Mouse (Mus musculus): ENCODE measurements at regions not wholly inside any gene's neighbourhood (a gene's known extent, or its start where the extent isn't known, plus 50 kb on each side); places are given as distances from the start of the nearest gene placed in this dataset.
"Not testable (repeated sequence)": the region's sequence is repeated elsewhere in the genome, so short reads cannot be mapped to it uniquely, and the experiment has no call there.

- H3ac ChIP-seq (ENCODE audit: control insufficient read depth, insufficient read length) = no peak overlapping the region
- TF ChIP-seq REST (IDR thresholded peaks at IDR 0.05; ENCODE audit: insufficient read depth, insufficient read length) (no peak), SRF (IDR thresholded peaks at IDR 0.05; ENCODE audit: control insufficient read depth, insufficient read length, low read depth) (no peak), POLR2AphosphoS2 (IDR thresholded peaks at IDR 0.05; ENCODE audit: insufficient read length, low read depth) (no peak), TCF3 (IDR thresholded peaks at IDR 0.05; ENCODE audit: insufficient read length, low read depth) (no peak), USF1 (IDR thresholded peaks at IDR 0.05; ENCODE audit: low read depth) (no peak), E2F4 (IDR thresholded peaks at IDR 0.05; ENCODE audit: insufficient read depth) (no peak), MYOD1 (IDR thresholded peaks at IDR 0.05; ENCODE audit: control insufficient read depth in 1 of 3, insufficient read length in 2 of 3, low read depth in 2 of 3) (no peak)
- H3K4me2 ChIP-seq (ENCODE audit: low read depth) = no peak overlapping the region
- H3K79me2 ChIP-seq (ENCODE audit: control insufficient read depth, insufficient read depth) = no peaks in the 10 kb centered on the region
- H3K36me3 ChIP-seq (ENCODE audit: control insufficient read depth, insufficient read depth) = no peaks in the 10 kb centered on the region
- H3K27me3 ChIP-seq (ENCODE audit: control insufficient read depth, insufficient read depth, insufficient read length) = no peaks in the 10 kb centered on the region
- H3K4me3 ChIP-seq = no peak overlapping the region
These were observed 147.9 kb upstream of the Stt3b start for GRCm38 (mm10) chr9:115457889-115458710.

- H3K36me3 ChIP-seq (ENCODE audit: control insufficient read depth, insufficient read depth); H3K4me3 ChIP-seq; H3ac ChIP-seq (ENCODE audit: control insufficient read depth, insufficient read length); H3K4me2 ChIP-seq (ENCODE audit: low read depth); H3K79me2 ChIP-seq (ENCODE audit: control insufficient read depth, insufficient read depth); H3K27me3 ChIP-seq (ENCODE audit: control insufficient read depth, insufficient read depth, insufficient read length): not testable (repeated sequence)
These were observed 148.9 kb upstream of the Stt3b start for GRCm38 (mm10) chr9:115459075-115459474.

- H3K4me2 ChIP-seq (ENCODE audit: low read depth) = no peak overlapping the region
- H3K27me3 ChIP-seq (ENCODE audit: control insufficient read depth, insufficient read depth, insufficient read length) = no peaks in the 10 kb centered on the region
- H3K79me2 ChIP-seq (ENCODE audit: control insufficient read depth, insufficient read depth) = no peaks in the 10 kb centered on the region
- no peaks in the 10 kb centered on the region for H3K36me3 ChIP-seq (ENCODE audit: control insufficient read depth, insufficient read depth)
- no peak overlapping the region for H3K4me3 ChIP-seq
- TF ChIP-seq TCF12 (IDR thresholded peaks at IDR 0.05; ENCODE audit: insufficient read depth, poor library complexity, severe bottlenecking) (no peak), USF1 (IDR thresholded peaks at IDR 0.05; ENCODE audit: low read depth) (no peak), TCF3 (IDR thresholded peaks at IDR 0.05; ENCODE audit: insufficient read length, low read depth) (no peak), MYOD1 (IDR thresholded peaks at IDR 0.05; ENCODE audit: control insufficient read depth in 1 of 3, insufficient read length in 2 of 3, low read depth in 2 of 3) (no peak), POLR2AphosphoS2 (IDR thresholded peaks at IDR 0.05; ENCODE audit: insufficient read length, low read depth) (no peak), MYOG (IDR thresholded peaks at IDR 0.05; ENCODE audit: control insufficient read depth in 1 of 3, insufficient read depth in 1 of 3, insufficient read length in 2 of 3, low read depth in 2 of 3) (no peak), POLR2A (IDR thresholded peaks at IDR 0.05; ENCODE audit: insufficient read length, low read depth) (no peak)
- H3ac ChIP-seq (ENCODE audit: control insufficient read depth, insufficient read length) = no peak overlapping the region
These were observed 155.1 kb upstream of the Stt3b start for GRCm38 (mm10) chr9:115465326-115465725.

GRCm38 (mm10) chr9:115468641-115469040 lies 158.4 kb upstream of the Stt3b start:
- no peak overlapping the region for H3K4me2 ChIP-seq (ENCODE audit: low read depth)
- no peaks in the 10 kb centered on the region for H3K79me2 ChIP-seq (ENCODE audit: control insufficient read depth, insufficient read depth)
- no peak overlapping the region for H3ac ChIP-seq (ENCODE audit: control insufficient read depth, insufficient read length)
- TF ChIP-seq MYOG (IDR thresholded peaks at IDR 0.05; ENCODE audit: control insufficient read depth in 1 of 3, insufficient read depth in 1 of 3, insufficient read length in 2 of 3, low read depth in 2 of 3) (no peak), POLR2AphosphoS2 (IDR thresholded peaks at IDR 0.05; ENCODE audit: insufficient read length, low read depth) (no peak), USF1 (IDR thresholded peaks at IDR 0.05; ENCODE audit: low read depth) (no peak), E2F4 (IDR thresholded peaks at IDR 0.05; ENCODE audit: insufficient read depth) (no peak), POLR2A (IDR thresholded peaks at IDR 0.05; ENCODE audit: insufficient read length, low read depth) (no peak), REST (IDR thresholded peaks at IDR 0.05; ENCODE audit: insufficient read depth, insufficient read length) (no peak), MYOD1 (IDR thresholded peaks at IDR 0.05; ENCODE audit: control insufficient read depth in 1 of 3, insufficient read length in 2 of 3, low read depth in 2 of 3) (no peak), MAX (IDR thresholded peaks at IDR 0.05; ENCODE audit: low read depth) (no peak), TCF3 (IDR thresholded peaks at IDR 0.05; ENCODE audit: insufficient read length, low read depth) (no peak), CEBPB (IDR thresholded peaks at IDR 0.05; ENCODE audit: insufficient read depth, poor library complexity, severe bottlenecking) (no peak), TCF12 (IDR thresholded peaks at IDR 0.05; ENCODE audit: insufficient read depth, poor library complexity, severe bottlenecking) (no peak), SRF (IDR thresholded peaks at IDR 0.05; ENCODE audit: control insufficient read depth, insufficient read length, low read depth) (no peak)
- H3K36me3 ChIP-seq (ENCODE audit: control insufficient read depth, insufficient read depth) = no peaks in the 10 kb centered on the region
- H3K27me3 ChIP-seq (ENCODE audit: control insufficient read depth, insufficient read depth, insufficient read length) = no peaks in the 10 kb centered on the region
- H3K4me3 ChIP-seq = no peak overlapping the region

GRCm38 (mm10) chr9:115471582-115471981 lies 161.4 kb upstream of the Stt3b start:
- Histone ChIP-seq H3K36me3 (ENCODE audit: control insufficient read depth, insufficient read depth) (no peaks in the 10 kb centered on the region), H3K4me3 (no peak overlapping the region), H3K27me3 (ENCODE audit: control insufficient read depth, insufficient read depth, insufficient read length) (no peaks in the 10 kb centered on the region), H3K4me2 (ENCODE audit: low read depth) (no peak overlapping the region), H3K79me2 (ENCODE audit: control insufficient read depth, insufficient read depth) (no peaks in the 10 kb centered on the region), H3ac (ENCODE audit: control insufficient read depth, insufficient read length) (no peak overlapping the region)
- no peak for TF ChIP-seq MYOG (IDR thresholded peaks at IDR 0.05; ENCODE audit: control insufficient read depth in 1 of 3, insufficient read depth in 1 of 3, insufficient read length in 2 of 3, low read depth in 2 of 3)
- no peak for TF ChIP-seq MAX (IDR thresholded peaks at IDR 0.05; ENCODE audit: low read depth)
- TF ChIP-seq USF1 (IDR thresholded peaks at IDR 0.05; ENCODE audit: low read depth) = no peak

All from myocyte (in vitro differentiated cells).